Mouse (Mus musculus) kidney, postnatal 14 days (tissue): ENCODE measurements around the gene Tbc1d10b.

Experiments
- DNase-seq: peaks from one replicate; pipeline ENCODE4 v3.0.0; 2022; ENCODE audit warnings: mixed read lengths

Tbc1d10b gene

GRCm38 (mm10) chr7:127224616-127225015 lies 16.3 kb upstream of the Tbc1d10b start:
- DNase-seq, result no peak

- DNase-seq, result no peak
Measured at GRCm38 (mm10) chr7:127223515-127224478, 15.5 kb upstream of the Tbc1d10b start.

GRCm38 (mm10) chr7:127223106-127223505 lies 14.8 kb upstream of the Tbc1d10b start:
- DNase-seq, result no peak

GRCm38 (mm10) chr7:127220440-127220839 lies 12.2 kb upstream of the Tbc1d10b start:
- no peak for DNase-seq

GRCm38 (mm10) chr7:127218670-127219069 lies 10.4 kb upstream of the Tbc1d10b start:
- DNase-seq, result no peak

GRCm38 (mm10) chr7:127217901-127218642 lies 9.8 kb upstream of the Tbc1d10b start:
- no peak for DNase-seq

- peak; percentile 7 for DNase-seq
Measured at GRCm38 (mm10) chr7:127217475-127217874, 9.2 kb upstream of the Tbc1d10b start.

GRCm38 (mm10) chr7:127216307-127216706 lies 8.0 kb upstream of the Tbc1d10b start:
- DNase-seq, result no peak

- DNase-seq, result peak; percentile 76
Measured at GRCm38 (mm10) chr7:127214981-127215871, 7.0 kb upstream of the Tbc1d10b start.

GRCm38 (mm10) chr7:127214521-127214920 lies 6.3 kb upstream of the Tbc1d10b start:
- DNase-seq, result peak; percentile 40

GRCm38 (mm10) chr7:127213930-127214329 lies 5.7 kb upstream of the Tbc1d10b start:
- no peak for DNase-seq

- peak; percentile 50 for DNase-seq
Measured at GRCm38 (mm10) chr7:127213485-127213884, 5.2 kb upstream of the Tbc1d10b start.

- peak; percentile 4 for DNase-seq
Measured at GRCm38 (mm10) chr7:127212432-127213250, 4.4 kb upstream of the Tbc1d10b start.

GRCm38 (mm10) chr7:127211014-127211745 lies 2.9 kb upstream of the Tbc1d10b start:
- DNase-seq, result no peak

GRCm38 (mm10) chr7:127210266-127210665 lies 2.0 kb upstream of the Tbc1d10b start:
- no peak for DNase-seq

GRCm38 (mm10) chr7:127209851-127210250 lies 1.6 kb upstream of the Tbc1d10b start:
- DNase-seq, result no peak

- peak; percentile 98 for DNase-seq
Measured at GRCm38 (mm10) chr7:127208553-127209438, 528 bp upstream of the Tbc1d10b start, which contains the start of gene Mylpf. Gene Mylpf (plus strand): TSS chr7:127208890.

- DNase-seq, result no peak
Measured at GRCm38 (mm10) chr7:127207374-127208294, 634 bp downstream of the Tbc1d10b start.

GRCm38 (mm10) chr7:127206606-127207005 lies 1.7 kb downstream of the Tbc1d10b start:
- DNase-seq, result no peak
